Mouse (Mus musculus) B cell, adult (primary cell): ENCODE measurements around the gene Spam1. TPM values are rescaled to one million over a fixed set of nuclear protein-coding genes. Genes with fewer than 3 reads are reported as not detected.

ENCODE experiments used
- total RNA-seq: library from RNA; stranded (reverse); gene quantifications from 4 replicates; pipeline ENCODE4 v1.2.4, GENCODE M21; 2023; ENCODE audit not compliant: inconsistent age

Gene Spam1
- not detected in 4 replicates for total RNA-seq

DNA sequence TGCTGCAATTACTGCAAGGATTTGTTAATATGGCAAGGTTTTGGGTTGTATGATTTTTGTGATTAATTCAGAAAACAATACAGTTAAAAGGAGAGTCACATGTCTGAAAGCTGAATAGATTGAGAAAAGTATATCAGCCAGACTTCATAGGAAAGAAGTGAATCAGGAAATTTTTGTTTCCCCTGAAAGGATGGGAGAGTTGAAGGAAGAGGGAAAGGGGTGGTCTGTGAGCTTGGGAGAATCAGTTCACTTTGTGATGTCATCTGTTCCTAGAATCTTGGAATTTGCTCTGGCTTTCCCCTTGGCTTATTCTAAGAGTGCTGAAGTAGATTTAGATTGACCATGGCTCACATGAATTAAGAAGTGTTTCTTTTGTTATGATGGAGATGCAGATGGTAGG, at the start of gene Spam1:
TSS of gene Spam1 (plus strand) at position 301 of the 400 bp plus-strand sequence.

DNA sequence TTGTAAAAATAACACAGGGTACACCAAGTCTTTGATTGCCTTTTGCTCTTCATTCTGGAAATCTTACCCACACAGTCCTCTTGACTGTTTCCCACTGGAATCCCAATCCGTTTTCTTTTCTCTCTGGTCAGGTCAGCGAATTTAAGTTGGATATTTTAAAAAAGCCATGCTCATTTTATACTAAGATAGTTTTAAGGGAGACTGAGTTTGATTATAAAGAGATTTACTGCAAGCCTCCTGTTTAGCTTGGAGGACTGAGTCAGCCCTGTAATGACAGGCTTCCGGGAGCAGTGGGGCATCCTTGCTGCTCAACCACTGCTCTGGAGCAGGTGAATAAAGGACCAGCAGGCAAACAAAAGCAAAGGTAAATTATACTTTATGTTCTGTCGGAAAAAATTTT, 43.0 kb upstream of the Spam1 start, which contains the start of gene Hyal4:
TSS of gene Hyal4 (plus strand) at position 301 of the 400 bp plus-strand sequence.

Other genes starting within 250 kb of the Spam1 start
- gene Lmod2, start 193.4 kb upstream of the Spam1 start, total RNA-seq = not detected in 4 replicates
- gene Wasl, start 126.2 kb upstream of the Spam1 start, total RNA-seq = 47.5 to 53.7 TPM (median 50.2 TPM) in 4 replicates
- not detected in 4 replicates for gene Hyal6, start 57.9 kb upstream of the Spam1 start, total RNA-seq
- gene Hyal4, start 42.9 kb upstream of the Spam1 start, total RNA-seq = not detected in 4 replicates
- not detected in 4 replicates for gene Hyal5, start 66.8 kb downstream of the Spam1 start, total RNA-seq
- not detected in 4 replicates for gene Tmem229a, start 165.1 kb downstream of the Spam1 start, total RNA-seq